In genomic region chr17:72087261-72087703, GRCm38 (mm10) we compare ENCODE assay signal across 12 mouse cellular contexts.
DNase-seq lines count a peak whose midpoint lies in the region; ATAC-seq and TF ChIP-seq lines count a peak whose summit lies in the region.
"Had no signal": no experiment of that assay in that cellular context is flagged by ENCODE, and none has a peak within 500 bp of the region (broad histone marks: within the 10 kb centered on the region; RNA-seq: fewer than 3 reads in every experiment).

No protein-coding gene starts in this region.

- WGBS in kidney, adult 2 months: 63% methylated on average over 12 of the region's 12 CpGs
- WGBS in heart, embryonic 12.5 days: 39% methylated on average over 12 of the region's 12 CpGs
- WGBS in hindbrain, embryonic 12.5 days: 41% methylated on average over 12 of the region's 12 CpGs
- WGBS in neural tube, embryonic 13.5 days: 26% methylated on average over 12 of the region's 12 CpGs

- DNase-seq in kidney, adult 2 months: peak; percentile 2
- no peak for DNase-seq in kidney, adult 9 months
- no peak for DNase-seq in kidney, postnatal 25 days
- DNase-seq: gastrocnemius, postnatal 10 days; liver, embryonic 13.5 days; lung, postnatal 36 days; thymus, postnatal 4 days had no signal

- no peak for TF ChIP-seq CTCF in kidney, adult 2 months (conservative IDR thresholded peaks at IDR 0.05; ENCODE audit: insufficient read depth, insufficient read length, low read depth, low read length)

- no peak for ATAC-seq in heart, embryonic 12.5 days (ENCODE audit: insufficient number of reproducible peaks, low FRiP score)
- peak; percentile 58; the same call in 1 of the 2 replicates for ATAC-seq in hindbrain, embryonic 12.5 days (ENCODE audit: low FRiP score)
- ATAC-seq in neural tube, embryonic 13.5 days (ENCODE audit: low read depth): peak; percentile 53
- ATAC-seq in megakaryocyte-erythroid progenitor cell, adult 5-6 weeks (replicated peaks; ENCODE audit: low FRiP score, low TSS enrichment, poor library complexity, severe bottlenecking): no peak
- ATAC-seq in frontal cortex, adult (ENCODE audit: low TSS enrichment): no peak

- no peak for TF ChIP-seq POLR2A in kidney, adult 2 months (IDR thresholded peaks at IDR 0.05; ENCODE audit: low read depth, low read length)

- no peaks in the 10 kb centered on the region for H3K27me3 ChIP-seq in kidney, adult 2 months (replicated peaks; ENCODE audit: control insufficient read depth, insufficient read depth, low read length)
- H3K27me3 ChIP-seq in heart, embryonic 12.5 days (replicated peaks): no peaks in the 10 kb centered on the region
- no peaks in the 10 kb centered on the region for H3K27me3 ChIP-seq in hindbrain, embryonic 12.5 days
- no peaks in the 10 kb centered on the region for H3K27me3 ChIP-seq in neural tube, embryonic 13.5 days
- H3K27me3 ChIP-seq: liver, embryonic 13.5 days had no signal

- no peak overlapping the region for H3K27ac ChIP-seq in kidney, adult 2 months (ENCODE audit: insufficient read depth, low read depth, low read length)
- H3K27ac ChIP-seq in heart, embryonic 12.5 days (ENCODE audit: poor library complexity, severe bottlenecking): peak overlapping the region; percentile 67; the same call in 1 of the 2 replicates
- no peak overlapping the region for H3K27ac ChIP-seq in hindbrain, embryonic 12.5 days
- peak overlapping the region; percentile 33; the same call in 1 of the 2 replicates for H3K27ac ChIP-seq in neural tube, embryonic 13.5 days (replicated peaks)
- H3K27ac ChIP-seq: liver, embryonic 13.5 days had no signal

- no peaks in the 10 kb centered on the region; the same call in 1 of the 2 replicates for H3K9me3 ChIP-seq in heart, embryonic 12.5 days (replicated peaks)
- no peaks in the 10 kb centered on the region for H3K9me3 ChIP-seq in hindbrain, embryonic 12.5 days (replicated peaks)
- H3K9me3 ChIP-seq in neural tube, embryonic 13.5 days: no peaks in the 10 kb centered on the region
- H3K9me3 ChIP-seq: liver, embryonic 13.5 days had no signal

- 0 out of 2 replicates have a peak overlapping the region, but pooled peaks have one; percentile 5 for H3K4me2 ChIP-seq in heart, embryonic 12.5 days
- no peak overlapping the region for H3K4me2 ChIP-seq in hindbrain, embryonic 12.5 days (replicated peaks)
- H3K4me2 ChIP-seq in neural tube, embryonic 13.5 days: no peak overlapping the region
- H3K4me2 ChIP-seq: liver, embryonic 13.5 days had no signal

- H3K36me3 ChIP-seq in kidney, adult 2 months (ENCODE audit: control insufficient read depth, insufficient read depth, low read length): no peaks in the 10 kb centered on the region
- no peaks in the 10 kb centered on the region for H3K36me3 ChIP-seq in heart, embryonic 12.5 days
- no peaks in the 10 kb centered on the region for H3K36me3 ChIP-seq in hindbrain, embryonic 12.5 days
- H3K36me3 ChIP-seq in neural tube, embryonic 13.5 days: no peaks in the 10 kb centered on the region
- H3K36me3 ChIP-seq: liver, embryonic 13.5 days had no signal

- H3K9ac ChIP-seq in heart, embryonic 12.5 days: no peak overlapping the region
- no peak overlapping the region for H3K9ac ChIP-seq in hindbrain, embryonic 12.5 days
- H3K9ac ChIP-seq in neural tube, embryonic 13.5 days: no peak overlapping the region
- H3K9ac ChIP-seq: liver, embryonic 13.5 days had no signal

- H3K4me3 ChIP-seq in kidney, adult 2 months (ENCODE audit: insufficient read depth, low read depth, low read length): no peak overlapping the region
- H3K4me3 ChIP-seq in heart, embryonic 12.5 days: no peak overlapping the region
- no peak overlapping the region for H3K4me3 ChIP-seq in hindbrain, embryonic 12.5 days
- H3K4me3 ChIP-seq in neural tube, embryonic 13.5 days: no peak overlapping the region
- H3K4me3 ChIP-seq: liver, embryonic 13.5 days had no signal

- no peaks in the 10 kb centered on the region for H3K4me1 ChIP-seq in kidney, adult 2 months (ENCODE audit: control insufficient read depth, insufficient read depth, low read length)
- peaks cover 10% of the 10 kb centered on the region for H3K4me1 ChIP-seq in heart, embryonic 12.5 days (replicated peaks)
- H3K4me1 ChIP-seq in hindbrain, embryonic 12.5 days: peaks cover 7% of the 10 kb centered on the region; the same call in 1 of the 2 replicates
- H3K4me1 ChIP-seq in neural tube, embryonic 13.5 days (replicated peaks): peaks cover 8% of the 10 kb centered on the region
- H3K4me1 ChIP-seq: liver, embryonic 13.5 days had no signal

Comparison
In these comparisons a context has a peak if more than half of its experiments do, and no peak if none do; other contexts are left out.
1. H3K27ac ChIP-seq: peak in heart, embryonic 12.5 days (single experiment) and neural tube, embryonic 13.5 days (single experiment); none in kidney, adult 2 months (single experiment) and hindbrain, embryonic 12.5 days (single experiment).
2. ATAC-seq: peak in hindbrain, embryonic 12.5 days (single experiment) and neural tube, embryonic 13.5 days (single experiment); none in heart, embryonic 12.5 days (single experiment), megakaryocyte-erythroid progenitor cell, adult 5-6 weeks (single experiment) and frontal cortex, adult (single experiment).